Mouse (Mus musculus): ENCODE results near the gene Sbk2.
A peak's percentile ranks its signal among the peaks of the same experiment; 100 is the strongest.

The Sbk2 gene

GRCm38 (mm10) chr7:4950561-4951342, 13.5 kb downstream of the Sbk2 start:
- no peak for DNase-seq

- DNase-seq: no peak
Observed at GRCm38 (mm10) chr7:4948386-4948785, 15.8 kb downstream of the Sbk2 start.

- DNase-seq: no peak
Observed at GRCm38 (mm10) chr7:4947855-4948254, 16.4 kb downstream of the Sbk2 start.

- DNase-seq: peak; percentile 91
Observed at GRCm38 (mm10) chr7:4943223-4943815, 20.9 kb downstream of the Sbk2 start.

GRCm38 (mm10) chr7:4942673-4943072, 21.5 kb downstream of the Sbk2 start:
- DNase-seq: no peak

- DNase-seq: peak; percentile 84
Observed at GRCm38 (mm10) chr7:4940068-4940479, 24.1 kb downstream of the Sbk2 start.

- peak; percentile 70 for DNase-seq
Observed at GRCm38 (mm10) chr7:4938456-4938855, 25.8 kb downstream of the Sbk2 start.

- no peak for DNase-seq
Observed at GRCm38 (mm10) chr7:4937392-4937791, 26.8 kb downstream of the Sbk2 start.

GRCm38 (mm10) chr7:4936832-4937231, 27.4 kb downstream of the Sbk2 start:
- DNase-seq: no peak

- no peak for DNase-seq
Observed at GRCm38 (mm10) chr7:4934160-4934914, 29.9 kb downstream of the Sbk2 start.

GRCm38 (mm10) chr7:4933103-4933502, 31.1 kb downstream of the Sbk2 start:
- no peak for DNase-seq

- DNase-seq: no peak
Observed at GRCm38 (mm10) chr7:4928323-4928722, 35.9 kb downstream of the Sbk2 start.

- DNase-seq: no peak
Observed at GRCm38 (mm10) chr7:4927711-4928110, 36.5 kb downstream of the Sbk2 start.

- no peak for DNase-seq
Observed at GRCm38 (mm10) chr7:4926849-4927248, 37.4 kb downstream of the Sbk2 start.

GRCm38 (mm10) chr7:4925441-4926381, 38.5 kb downstream of the Sbk2 start, which contains the start of gene Ssc5d:
Gene Ssc5d (plus strand): TSS chr7:4925785.
- DNase-seq: peak; percentile 38

GRCm38 (mm10) chr7:4924891-4925301, 39.3 kb downstream of the Sbk2 start:
- DNase-seq: no peak

- DNase-seq: no peak
Observed at GRCm38 (mm10) chr7:4924483-4924882, 39.7 kb downstream of the Sbk2 start.

- peak; percentile 53 for DNase-seq
Observed at GRCm38 (mm10) chr7:4923586-4924364, 40.4 kb downstream of the Sbk2 start.

GRCm38 (mm10) chr7:4922931-4923565, 41.2 kb downstream of the Sbk2 start:
- DNase-seq: peak; percentile 79

GRCm38 (mm10) chr7:4922508-4922907, 41.7 kb downstream of the Sbk2 start:
- DNase-seq: peak; percentile 85

GRCm38 (mm10) chr7:4921824-4922482, 42.3 kb downstream of the Sbk2 start, which contains the start of gene Nat14:
Gene Nat14 (plus strand): TSS chr7:4922028.
- no peak for DNase-seq

All from right cerebral cortex, postnatal 14 days (tissue).